Mouse (Mus musculus) brain, embryonic 14.5 days (tissue): Measurements from ENCODE around the gene Cpe.

Source experiments
- CTCF ChIP-seq: fragments of 200-500 bp; IDR thresholded peaks from 2 replicates; pipeline ENCODE4 v1.5.1; 2012; ENCODE audit warnings: inconsistent platforms, mild to moderate bottlenecking, moderate library complexity, borderline replicate concordance; ENCODE audit not compliant: insufficient read depth, insufficient read length; ENCODE audit errors: extremely low read depth
- POLR2A ChIP-seq: fragments of 200-500 bp; IDR thresholded peaks from 2 replicates; pipeline ENCODE4 v1.6.1; 2012; ENCODE audit warnings: mild to moderate bottlenecking, inconsistent platforms, borderline replicate concordance; ENCODE audit not compliant: poor library complexity, insufficient read depth, insufficient read length, severe bottlenecking; ENCODE audit errors: extremely low read depth

- TF ChIP-seq CTCF: no peak
- TF ChIP-seq POLR2A: no peak
Observed at GRCm38 (mm10) chr8:64672920-64673319, 19.9 kb downstream of the Cpe start.
